Mouse (Mus musculus) lung, embryonic 14.5 days (tissue): ENCODE measurements around the gene Slc7a15. TPM values are rescaled to one million over a fixed set of nuclear protein-coding genes. Genes with fewer than 3 reads are reported as not detected.
A peak's percentile ranks its signal among the peaks of the same experiment; 100 is the strongest.

ENCODE experiments used
- ATAC-seq: fragments of 200-750 bp; cut with Nextera tagmentation; 2 replicates; pipeline ENCODE4 v1.8.0; 2017; ENCODE audit warnings: mild to moderate bottlenecking, moderate TSS enrichment, moderate library complexity; ENCODE audit not compliant: insufficient read depth
- DNase-seq: peaks from one replicate; pipeline ENCODE4 v3.0.0-alpha.2; 2015
- H3K27ac ChIP-seq: fragments of 300-500 bp; sonication (generic); 2 replicates; pipeline ENCODE4 v1.5.1; 2014; ENCODE audit warnings: low read depth, mild to moderate bottlenecking, moderate library complexity
- H3K27me3 ChIP-seq: fragments of 300-500 bp; sonication (generic); 2 replicates; pipeline ENCODE4 v1.6.1; 2014; ENCODE audit warnings: low read length, control low read depth; ENCODE audit not compliant: insufficient read depth
- H3K36me3 ChIP-seq: fragments of 300-500 bp; sonication (generic); 2 replicates; pipeline ENCODE4 v1.6.1; 2014; ENCODE audit warnings: control low read depth; ENCODE audit not compliant: insufficient read depth
- H3K4me1 ChIP-seq: fragments of 300-500 bp; sonication (generic); 2 replicates; pipeline ENCODE4 v1.6.1; 2014; ENCODE audit warnings: antibody characterized with exemption, control low read depth; ENCODE audit not compliant: insufficient read depth
- H3K4me2 ChIP-seq: fragments of 300-500 bp; sonication (generic); 2 replicates; pipeline ENCODE4 v1.6.1; 2014; ENCODE audit warnings: mild to moderate bottlenecking
- H3K4me3 ChIP-seq: fragments of 300-500 bp; sonication (generic); 2 replicates; pipeline ENCODE4 v1.5.1; 2014; ENCODE audit warnings: low read depth, low read length
- H3K9ac ChIP-seq: fragments of 300-500 bp; sonication (generic); 2 replicates; pipeline ENCODE4 v1.6.1; 2014
- H3K9me3 ChIP-seq: fragments of 300-500 bp; sonication (generic); 2 replicates; pipeline ENCODE4 v1.6.1; 2016; ENCODE audit warnings: low read depth, low read length, control low read depth
- CTCF ChIP-seq: IDR thresholded peaks from 2 replicates; pipeline ENCODE4 v1.5.1; 2016; ENCODE audit warnings: antibody characterized with exemption, low read depth
- WGBS: fragments of 180-500 bp; shearing (Covaris S2); extraction: QIAGEN DNeasy Blood & Tissue Kit; methylation state at CpG from one replicate; pipeline ENCODE4 v1.1.7; 2014; 5-methylcytosine and 5-hydroxymethylcytosine counted together
- polyA plus RNA-seq: library from polyadenylated mRNA; unstranded; fragments of >200 nt; fragmentation: Nextera tagmentation; extraction: Ambion mirVana; gene quantifications from 2 replicates; pipeline ENCODE4 v1.2.1, GENCODE M21; 2014

Gene Slc7a15
- polyA plus RNA-seq, 1 experiment from 2014 or later, result not detected

GRCm38 (mm10) chr12:8504131-8504530 is 94.7 kb downstream of the Slc7a15 start:
- Histone ChIP-seq H3K4me2 (no peak overlapping the region), H3K27me3 (no peaks in the 10 kb centered on the region), H3K27ac (no peak overlapping the region), H3K9ac (no peak overlapping the region), H3K36me3 (no peaks in the 10 kb centered on the region), H3K9me3 (no peaks in the 10 kb centered on the region), H3K4me1 (peaks cover 5% of the 10 kb centered on the region; the same call in 1 of the 2 replicates), H3K4me3 (no peak overlapping the region)
- ATAC-seq (no peak), DNase-seq (no peak)
- TF ChIP-seq CTCF, result no peak
- WGBS, result 83% methylated on average over 6 of the region's 6 CpGs

- Histone ChIP-seq H3K4me3 (no peak overlapping the region), H3K27ac (no peak overlapping the region), H3K4me2 (no peak overlapping the region), H3K9me3 (no peaks in the 10 kb centered on the region), H3K9ac (no peak overlapping the region), H3K27me3 (no peaks in the 10 kb centered on the region), H3K36me3 (no peaks in the 10 kb centered on the region), H3K4me1 (peaks cover 5% of the 10 kb centered on the region; the same call in 1 of the 2 replicates)
- 15% methylated on average over 6 of the region's 6 CpGs for WGBS
- no peak for ATAC-seq
- peak; percentile 62 for TF ChIP-seq CTCF
- DNase-seq, result peak; percentile 93
These were observed 96.3 kb downstream of the Slc7a15 start for GRCm38 (mm10) chr12:8502546-8502945.

DNA sequence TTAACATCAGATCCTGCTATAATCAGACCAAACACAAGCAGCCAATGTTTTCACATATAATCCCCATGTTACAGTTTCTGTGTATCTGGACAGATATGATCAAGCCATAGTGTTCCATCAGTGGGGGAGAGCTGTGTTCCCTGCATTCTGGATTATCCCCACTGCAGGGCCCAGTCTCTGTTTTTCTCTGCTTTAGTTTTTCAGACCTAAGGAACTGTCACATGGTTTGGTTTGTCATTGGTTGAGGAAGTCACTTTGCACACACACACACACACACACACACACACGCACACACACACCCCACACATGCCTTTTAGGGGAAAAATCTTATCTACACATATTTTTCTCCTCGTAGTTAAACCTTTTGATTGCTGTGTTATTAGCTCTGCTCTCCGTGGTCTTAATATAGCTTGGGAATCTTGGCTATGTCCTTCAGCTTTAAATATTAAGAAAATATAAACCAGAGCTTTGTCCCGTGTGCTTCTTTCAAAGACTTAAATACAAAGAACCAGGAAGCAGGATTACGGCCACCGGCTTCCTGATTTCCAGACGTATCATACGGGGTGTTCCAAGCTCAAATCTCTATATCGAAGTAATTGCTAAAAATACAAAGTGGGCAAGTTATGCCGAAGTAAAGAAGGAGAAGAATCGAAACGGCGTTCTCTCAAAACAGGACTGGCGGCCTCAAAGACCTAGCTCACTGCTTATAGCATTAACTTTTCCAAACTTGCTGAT is 97.1 kb downstream of the Slc7a15 start:
- H3K4me3 ChIP-seq, result no peak overlapping the region
- no peak overlapping the region for H3K9ac ChIP-seq
- H3K27ac ChIP-seq, result no peak overlapping the region
- peaks cover 12% of the 10 kb centered on the region for H3K4me1 ChIP-seq
- TF ChIP-seq CTCF, result no peak
- WGBS, result 75% methylated on average over 14 of the region's 14 CpGs
- no peaks in the 10 kb centered on the region for H3K36me3 ChIP-seq
- DNase-seq (no peak), ATAC-seq (no peak)
- H3K27me3 ChIP-seq, result no peaks in the 10 kb centered on the region
- no peak overlapping the region for H3K4me2 ChIP-seq
- no peaks in the 10 kb centered on the region for H3K9me3 ChIP-seq

GRCm38 (mm10) chr12:8500597-8501570 is 98.0 kb downstream of the Slc7a15 start:
- peaks cover 20% of the 10 kb centered on the region for H3K4me1 ChIP-seq
- peak overlapping the region; percentile 89 for H3K4me3 ChIP-seq
- no peaks in the 10 kb centered on the region for H3K36me3 ChIP-seq
- peak overlapping the region; percentile 64 for H3K9ac ChIP-seq
- H3K4me2 ChIP-seq, result peak overlapping the region; percentile 88
- peak overlapping the region; percentile 81 for H3K27ac ChIP-seq
- ATAC-seq, result no peak
- no peaks in the 10 kb centered on the region for H3K9me3 ChIP-seq
- 45% methylated on average over 17 of the region's 17 CpGs for WGBS
- no peaks in the 10 kb centered on the region for H3K27me3 ChIP-seq
- peak; percentile 33 for DNase-seq
- TF ChIP-seq CTCF, result no peak

DNA sequence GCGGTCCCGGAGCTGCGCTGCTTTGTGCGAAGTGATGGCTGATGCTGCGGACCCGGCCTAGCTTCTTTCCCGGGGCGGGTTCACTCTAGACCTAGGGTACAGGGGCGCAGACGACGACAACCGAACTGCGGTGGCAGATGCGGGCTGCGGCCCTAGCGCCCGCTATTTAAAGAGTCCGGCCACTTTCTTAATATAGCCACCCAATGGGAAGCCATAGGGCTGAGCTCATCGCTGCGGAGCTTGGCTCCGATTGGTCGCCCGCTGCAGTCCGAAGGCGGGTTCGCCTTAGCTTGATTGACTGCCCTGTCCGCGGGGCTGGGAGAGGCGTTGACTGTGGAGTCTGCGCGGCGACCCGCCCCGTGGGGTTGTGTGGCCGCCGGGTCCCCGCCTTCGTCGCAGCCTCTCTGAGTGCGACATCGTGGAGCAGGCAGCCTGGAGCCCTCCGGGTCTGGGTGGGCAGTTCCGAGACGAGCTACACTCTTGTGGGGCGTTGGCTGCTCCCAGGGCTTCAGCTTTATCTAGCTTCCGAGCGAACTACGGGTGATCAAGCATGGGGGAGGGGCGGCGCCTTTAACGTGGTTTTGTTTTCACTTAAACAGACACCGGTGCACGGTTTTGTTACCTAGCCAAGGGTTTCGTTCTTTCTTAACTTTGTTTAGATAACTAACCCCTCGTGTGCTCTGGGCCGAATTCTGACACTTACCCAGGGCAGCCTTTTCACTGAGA is 98.8 kb downstream of the Slc7a15 start, which contains the start of gene Rhob:
TSS of gene Rhob (minus strand) at position 139 of the 726 bp plus-strand sequence.
- WGBS, result under 1% methylated on average over 56 of the region's 56 CpGs
- ATAC-seq, result peak; percentile 97
- no peaks in the 10 kb centered on the region for H3K27me3 ChIP-seq
- peak within 1 kb of the TSS; percentile 100 for H3K27ac ChIP-seq
- H3K9ac ChIP-seq, result peak within 1 kb of the TSS; percentile 98
- peak within 1 kb of the TSS; percentile 89 for H3K4me3 ChIP-seq
- no peaks in the 10 kb centered on the region for H3K36me3 ChIP-seq
- no peak for TF ChIP-seq CTCF
- peak; percentile 99 for DNase-seq
- H3K4me1 ChIP-seq, result peaks cover 22% of the 10 kb centered on the region
- H3K9me3 ChIP-seq, result no peaks in the 10 kb centered on the region
- peak within 1 kb of the TSS; percentile 88 for H3K4me2 ChIP-seq

DNA sequence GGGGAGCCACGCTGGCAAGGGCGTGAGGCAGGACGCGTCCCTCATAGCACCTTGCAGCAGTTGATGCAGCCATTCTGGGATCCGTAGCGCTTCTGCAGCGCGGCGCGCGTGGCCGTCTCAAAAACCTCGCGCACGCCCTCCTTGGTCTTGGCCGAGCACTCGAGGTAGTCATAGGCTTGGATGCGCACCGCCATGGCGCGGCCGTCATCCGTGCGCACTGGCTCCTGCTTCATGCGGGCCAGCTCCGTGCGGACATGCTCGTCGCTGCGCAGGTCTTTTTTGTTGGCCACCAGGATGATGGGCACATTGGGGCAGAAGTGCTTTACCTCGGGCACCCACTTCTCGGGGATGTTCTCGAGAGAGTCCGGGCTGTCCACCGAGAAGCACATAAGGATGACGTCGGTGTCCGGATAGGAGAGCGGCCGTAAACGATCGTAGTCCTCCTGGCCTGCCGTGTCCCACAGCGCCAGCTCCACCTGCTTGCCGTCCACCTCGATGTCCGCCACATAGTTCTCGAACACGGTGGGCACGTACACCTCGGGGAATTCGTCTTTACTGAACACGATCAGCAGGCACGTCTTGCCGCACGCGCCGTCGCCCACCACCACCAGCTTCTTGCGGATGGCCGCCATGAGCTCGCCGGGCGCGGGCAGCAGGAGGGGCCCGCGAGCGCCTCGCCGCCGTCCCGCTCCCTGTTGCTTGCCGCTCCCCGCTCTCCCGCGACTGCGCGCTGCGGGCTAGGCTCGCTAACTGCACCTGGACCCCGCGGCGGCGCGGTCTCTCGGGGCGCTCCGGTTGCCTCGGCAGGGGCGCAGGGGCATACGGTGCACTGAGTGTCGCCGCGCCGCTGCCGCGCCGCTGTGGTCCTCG is 99.6 kb downstream of the Slc7a15 start:
- DNase-seq (peak; percentile 71), ATAC-seq (peak; percentile 15)
- Histone ChIP-seq H3K27me3 (no peaks in the 10 kb centered on the region), H3K36me3 (no peaks in the 10 kb centered on the region), H3K9me3 (no peaks in the 10 kb centered on the region), H3K9ac (peak overlapping the region; percentile 98), H3K4me1 (peaks cover 22% of the 10 kb centered on the region), H3K4me2 (peak overlapping the region; percentile 88), H3K27ac (peak overlapping the region; percentile 100), H3K4me3 (peak overlapping the region; percentile 89)
- under 1% methylated on average over 98 of the region's 99 CpGs for WGBS
- no peak for TF ChIP-seq CTCF
